Mouse (Mus musculus): Measurements from ENCODE around the gene Nfkbia. TPM values are rescaled to one million over a fixed set of nuclear protein-coding genes. Genes with fewer than 3 reads are reported as not detected.
A peak's percentile ranks its signal among the peaks of the same experiment; 100 is the strongest.

The Nfkbia gene
- polyA plus RNA-seq, 1 experiment from 2014 or later, result 131 TPM

DNA sequence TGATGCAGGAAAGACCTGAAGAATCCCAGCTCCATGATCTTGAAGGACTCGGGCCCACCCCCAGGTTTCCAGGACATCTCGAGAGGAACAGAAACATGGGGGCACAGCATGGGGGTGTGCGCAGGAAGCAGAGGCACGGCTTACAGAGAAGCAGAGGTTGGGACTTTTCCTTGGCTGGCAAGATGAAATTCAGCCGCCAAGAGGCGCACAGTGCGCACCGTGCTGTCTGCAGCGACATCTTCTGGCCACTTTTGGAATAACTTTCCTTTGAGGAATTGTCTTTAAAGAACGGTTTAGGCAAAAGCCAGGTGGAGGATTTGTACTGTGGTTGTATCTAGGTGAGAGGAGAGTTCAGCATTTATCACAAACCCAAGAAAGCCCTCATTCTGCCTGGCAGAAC lies 6.6 kb upstream of the Nfkbia start:
- Histone ChIP-seq H3K4me1 (peaks cover 13% of the 10 kb centered on the region), H3K27me3 (no peaks in the 10 kb centered on the region), H3K4me2 (replicated peaks) (peak overlapping the region; percentile 38), H3K9ac (no peak overlapping the region), H3K4me3 (no peak overlapping the region), H3K27ac (no peak overlapping the region), H3K9me3 (no peaks in the 10 kb centered on the region), H3K36me3 (no peaks in the 10 kb centered on the region)
- peak; percentile 79 for ATAC-seq (ENCODE audit: low FRiP score, low read depth)
- under 1% methylated on average over 10 of the region's 10 CpGs for WGBS

DNA sequence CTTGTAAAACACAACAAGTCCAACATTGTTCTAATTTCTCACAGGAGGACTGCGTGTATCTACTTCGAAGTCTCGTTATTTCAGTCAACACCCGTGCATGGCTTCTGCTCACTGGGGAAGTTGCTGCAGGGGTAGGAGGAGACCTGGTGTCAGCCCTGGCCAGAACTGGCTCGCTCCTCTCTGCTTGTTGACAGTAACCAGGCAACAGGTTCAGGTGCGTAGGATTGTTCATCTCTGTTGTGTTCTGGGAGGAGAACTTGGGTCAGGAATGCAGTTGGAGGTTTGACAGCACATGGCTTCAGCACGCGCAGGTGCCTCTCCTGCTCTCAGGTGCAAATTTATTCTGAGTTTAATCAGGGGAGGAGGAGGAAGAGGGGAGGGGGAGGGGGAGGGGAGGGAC lies 5.3 kb upstream of the Nfkbia start:
- H3K4me1 ChIP-seq, result peaks cover 25% of the 10 kb centered on the region
- no peak overlapping the region for H3K9ac ChIP-seq
- H3K4me3 ChIP-seq, result no peak overlapping the region
- no peaks in the 10 kb centered on the region for H3K9me3 ChIP-seq
- 49% methylated on average over 8 of the region's 8 CpGs for WGBS
- no peaks in the 10 kb centered on the region for H3K27me3 ChIP-seq
- no peak overlapping the region for H3K27ac ChIP-seq
- H3K36me3 ChIP-seq, result no peaks in the 10 kb centered on the region
- no peak for ATAC-seq (ENCODE audit: low FRiP score, low read depth)
- H3K4me2 ChIP-seq (replicated peaks), result no peak overlapping the region

DNA sequence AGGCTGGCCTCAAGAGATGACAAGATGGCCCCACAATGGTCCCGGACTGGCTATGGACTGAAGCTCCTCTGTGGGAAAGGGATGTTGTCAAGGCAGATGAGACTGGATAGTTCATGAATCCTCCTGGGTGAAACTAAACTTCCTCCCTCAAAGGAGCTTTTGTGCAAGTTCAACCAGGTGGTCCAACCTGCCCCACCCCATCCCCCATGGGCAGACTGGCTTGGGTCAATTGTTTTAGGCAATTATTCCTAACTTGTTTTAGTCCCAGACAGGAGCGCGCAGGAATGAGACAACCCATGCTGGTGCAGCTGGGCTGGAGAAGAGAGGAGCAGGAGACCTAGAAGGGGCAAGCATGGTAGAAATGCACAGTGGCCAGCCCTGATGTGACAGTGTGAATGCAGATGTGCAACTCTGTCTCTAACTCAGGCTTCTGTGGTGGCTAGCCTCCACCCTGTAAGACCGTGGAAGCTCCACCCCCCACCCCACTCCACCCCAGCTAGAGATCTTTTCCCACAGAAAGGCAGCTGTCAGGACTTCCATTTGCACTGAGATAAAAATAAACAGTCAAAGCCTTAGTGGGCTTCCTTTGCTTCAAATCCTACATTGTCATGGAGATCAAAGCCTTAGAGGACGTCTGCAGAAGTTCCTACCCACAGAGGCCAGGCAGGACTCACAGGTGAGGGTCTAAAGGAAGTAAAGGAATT lies 3.6 kb upstream of the Nfkbia start:
- no peak overlapping the region for H3K9ac ChIP-seq
- H3K36me3 ChIP-seq, result peaks cover 2% of the 10 kb centered on the region
- no peak overlapping the region for H3K4me3 ChIP-seq
- H3K27me3 ChIP-seq, result no peaks in the 10 kb centered on the region
- no peak for ATAC-seq (ENCODE audit: low FRiP score, low read depth)
- WGBS, result 72% methylated on average over 5 of the region's 5 CpGs
- H3K9me3 ChIP-seq, result no peaks in the 10 kb centered on the region
- H3K4me1 ChIP-seq, result peaks cover 30% of the 10 kb centered on the region
- no peak overlapping the region for H3K4me2 ChIP-seq (replicated peaks)
- H3K27ac ChIP-seq, result no peak overlapping the region

DNA sequence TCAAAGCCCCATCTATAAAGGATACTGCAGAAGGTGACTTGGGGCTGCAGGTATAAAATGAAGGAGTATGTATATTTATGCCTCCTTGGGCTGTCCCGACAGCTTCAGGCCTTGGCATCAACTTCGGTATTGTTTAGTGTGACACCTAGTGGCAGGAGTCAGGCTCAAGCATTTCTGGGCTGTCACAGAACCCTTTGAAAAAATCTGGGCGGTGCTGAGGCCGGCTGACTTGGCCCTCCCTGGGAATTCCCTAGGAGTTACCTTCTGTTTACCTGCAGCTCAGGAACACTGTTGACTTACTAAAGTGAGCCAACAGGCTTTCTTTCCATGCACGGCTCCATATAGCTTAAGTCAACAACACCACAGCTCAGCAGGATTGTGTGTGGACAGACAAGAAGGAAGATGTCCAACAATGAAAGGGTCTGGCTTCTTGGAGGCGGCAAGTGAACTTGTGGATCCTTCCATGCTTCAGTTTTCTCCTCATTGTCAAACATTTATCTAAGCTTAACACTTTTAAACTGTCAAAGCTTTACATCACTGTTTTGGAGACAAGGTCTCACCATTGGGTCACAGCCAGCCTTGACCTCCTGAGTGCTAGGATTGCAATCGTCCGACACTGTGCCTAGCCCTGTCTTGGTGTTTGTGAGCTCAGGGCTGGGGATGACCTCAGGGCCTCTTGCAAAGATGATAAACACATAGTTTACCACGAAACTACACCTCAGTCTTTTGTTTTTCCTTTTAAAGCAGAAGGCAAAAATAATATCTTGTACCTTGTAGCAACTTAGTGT lies 2.9 kb upstream of the Nfkbia start:
- no peak overlapping the region for H3K4me3 ChIP-seq
- H3K27ac ChIP-seq, result no peak overlapping the region
- H3K9me3 ChIP-seq, result no peaks in the 10 kb centered on the region
- no peak for ATAC-seq (ENCODE audit: low FRiP score, low read depth)
- H3K4me2 ChIP-seq (replicated peaks), result no peak overlapping the region
- no peaks in the 10 kb centered on the region for H3K27me3 ChIP-seq
- H3K36me3 ChIP-seq, result peaks cover 10% of the 10 kb centered on the region
- H3K4me1 ChIP-seq, result peaks cover 38% of the 10 kb centered on the region
- WGBS, result 34% methylated on average over 9 of the region's 9 CpGs
- no peak overlapping the region for H3K9ac ChIP-seq

DNA sequence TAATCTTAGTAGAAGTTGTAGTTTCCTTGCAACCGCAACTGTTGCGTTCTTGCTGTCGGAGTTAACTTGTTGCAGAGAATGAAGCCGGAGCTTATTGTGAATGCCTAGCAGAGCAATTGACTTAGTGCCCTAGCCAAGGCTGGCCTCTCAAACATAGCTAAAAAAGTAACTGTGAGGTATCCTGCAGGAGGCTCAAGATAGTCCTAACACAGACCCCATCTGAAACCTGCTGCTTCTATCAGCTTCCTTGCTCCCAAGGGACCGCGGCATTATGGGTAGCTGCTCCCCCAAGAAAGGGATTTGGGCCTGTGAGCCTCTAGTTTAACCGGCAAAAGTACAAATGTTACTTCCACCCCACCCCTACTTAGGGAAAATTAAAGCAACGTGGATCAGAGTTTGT lies 934 bp upstream of the Nfkbia start:
- Histone ChIP-seq H3K27ac (peak overlapping the region; percentile 100), H3K4me2 (replicated peaks) (peak overlapping the region; percentile 86), H3K27me3 (no peaks in the 10 kb centered on the region), H3K4me3 (peak overlapping the region; percentile 90), H3K9me3 (no peaks in the 10 kb centered on the region), H3K9ac (peak overlapping the region; percentile 98), H3K36me3 (peaks cover 29% of the 10 kb centered on the region), H3K4me1 (peaks cover 51% of the 10 kb centered on the region)
- 32% methylated on average over 8 of the region's 8 CpGs for WGBS
- no peak for ATAC-seq (ENCODE audit: low FRiP score, low read depth)

DNA sequence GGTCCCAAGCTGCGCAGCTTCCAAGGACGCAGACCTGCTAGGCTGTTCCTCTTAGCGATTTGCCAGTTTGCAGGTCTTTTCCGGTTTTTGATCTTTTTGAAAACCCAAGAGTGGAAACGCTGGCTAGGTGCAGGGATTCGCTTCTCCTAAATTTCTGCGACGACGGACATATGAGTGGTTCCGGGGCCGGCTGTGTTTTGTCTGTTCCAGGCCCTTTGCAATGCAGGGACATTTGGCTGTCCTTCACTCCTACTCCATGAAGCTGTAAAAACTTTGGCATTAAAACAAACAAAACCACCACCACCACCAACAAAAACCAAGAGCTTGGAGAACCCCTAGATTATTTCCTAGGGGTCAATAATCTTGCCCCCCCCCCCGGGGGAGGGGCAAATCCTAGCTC lies 494 bp upstream of the Nfkbia start:
- H3K4me2 ChIP-seq (replicated peaks), result peak overlapping the region; percentile 86
- H3K9ac ChIP-seq, result peak overlapping the region; percentile 98
- peaks cover 33% of the 10 kb centered on the region for H3K36me3 ChIP-seq
- peak overlapping the region; percentile 90 for H3K4me3 ChIP-seq
- H3K9me3 ChIP-seq, result no peaks in the 10 kb centered on the region
- WGBS, result under 1% methylated on average over 12 of the region's 12 CpGs
- no peak for ATAC-seq (ENCODE audit: low FRiP score, low read depth)
- H3K27me3 ChIP-seq, result no peaks in the 10 kb centered on the region
- peak overlapping the region; percentile 100 for H3K27ac ChIP-seq
- peaks cover 51% of the 10 kb centered on the region for H3K4me1 ChIP-seq

DNA sequence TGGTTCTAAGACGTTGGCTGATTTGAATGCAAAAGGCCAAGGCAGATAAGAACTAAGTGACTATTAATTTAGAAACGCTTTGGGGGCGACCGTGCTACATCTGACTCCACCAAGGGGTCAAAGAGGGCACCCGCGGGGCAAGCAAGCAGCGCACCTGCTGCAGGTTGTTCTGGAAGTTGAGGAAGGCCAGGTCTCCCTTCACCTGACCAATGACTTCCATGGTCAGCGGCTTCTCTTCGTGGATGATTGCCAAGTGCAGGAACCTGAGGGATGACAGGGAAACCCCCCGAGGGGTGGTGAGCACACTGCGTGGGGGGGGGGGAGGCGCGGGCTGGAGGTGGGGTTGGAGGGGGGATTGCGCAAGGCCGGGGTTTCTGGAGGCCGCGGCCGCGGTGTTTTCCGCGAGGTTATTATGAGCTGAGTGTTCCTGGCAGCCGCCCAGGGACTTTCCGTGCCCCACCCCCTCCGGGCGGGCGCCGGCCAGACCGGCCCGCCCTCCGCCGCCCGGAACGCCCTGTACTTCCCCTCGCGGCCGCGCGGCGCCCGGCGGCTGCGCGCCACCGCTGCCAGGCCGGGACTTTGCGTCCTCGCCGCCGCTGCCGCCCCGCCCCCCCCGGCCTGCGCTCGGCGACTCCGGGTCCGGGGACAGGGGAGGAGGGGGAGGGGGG lies 797 bp downstream of the Nfkbia start:
- 1% methylated on average over 36 of the region's 57 CpGs for WGBS
- Histone ChIP-seq H3K36me3 (peaks cover 46% of the 10 kb centered on the region), H3K9ac (peak overlapping the region; percentile 98)

DNA sequence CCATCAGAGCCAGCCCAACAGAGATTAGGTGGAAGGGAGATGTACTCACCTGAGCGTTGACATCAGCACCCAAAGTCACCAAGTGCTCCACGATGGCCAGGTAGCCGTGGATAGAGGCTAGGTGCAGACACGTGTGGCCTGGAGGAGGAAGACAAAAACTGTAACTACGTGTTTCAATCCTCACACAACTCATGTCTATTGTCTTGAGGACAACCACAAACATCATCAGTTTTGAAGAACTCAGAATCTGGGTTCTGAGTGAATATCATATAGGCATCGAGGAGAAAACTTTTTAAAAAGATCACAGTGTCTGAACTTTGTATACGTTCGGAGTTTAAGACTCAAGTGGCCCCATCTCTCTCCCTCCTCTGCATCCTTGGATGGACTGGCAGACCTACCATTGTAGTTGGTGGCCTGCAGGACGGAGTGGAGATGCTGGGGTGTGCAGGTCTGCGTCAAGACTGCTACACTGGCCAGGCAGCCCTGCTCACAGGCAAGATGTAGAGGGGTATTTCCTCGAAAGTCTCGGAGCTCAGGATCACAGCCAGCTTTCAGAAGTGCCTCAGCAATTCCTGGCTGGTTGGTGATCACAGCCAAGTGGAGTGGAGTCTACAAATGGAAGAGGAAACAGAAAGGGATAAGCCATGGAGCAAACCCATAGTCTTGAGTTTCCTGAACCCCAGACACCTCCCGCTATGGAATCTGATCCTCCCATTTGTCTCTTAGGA lies 1.6 kb downstream of the Nfkbia start:
- Histone ChIP-seq H3K36me3 (peaks cover 54% of the 10 kb centered on the region), H3K4me2 (replicated peaks) (peak overlapping the region; percentile 86), H3K9me3 (no peaks in the 10 kb centered on the region), H3K27ac (peak overlapping the region; percentile 100; the same call in 1 of the 2 replicates), H3K9ac (peak overlapping the region; percentile 98), H3K4me1 (peaks cover 46% of the 10 kb centered on the region), H3K4me3 (peak overlapping the region; percentile 90), H3K27me3 (no peaks in the 10 kb centered on the region)
- ATAC-seq (ENCODE audit: low FRiP score, low read depth), result no peak
- 72% methylated on average over 13 of the region's 13 CpGs for WGBS

More for the DNA sequence above, 797 bp downstream of the Nfkbia start:
- peaks cover 46% of the 10 kb centered on the region for H3K4me1 ChIP-seq
- peak; percentile 82 for ATAC-seq (ENCODE audit: low FRiP score, low read depth)
- no peaks in the 10 kb centered on the region for H3K9me3 ChIP-seq
- peak overlapping the region; percentile 90 for H3K4me3 ChIP-seq
- peak overlapping the region; percentile 86 for H3K4me2 ChIP-seq (replicated peaks)
- H3K27ac ChIP-seq, result peak overlapping the region; percentile 100
- H3K27me3 ChIP-seq, result no peaks in the 10 kb centered on the region

DNA sequence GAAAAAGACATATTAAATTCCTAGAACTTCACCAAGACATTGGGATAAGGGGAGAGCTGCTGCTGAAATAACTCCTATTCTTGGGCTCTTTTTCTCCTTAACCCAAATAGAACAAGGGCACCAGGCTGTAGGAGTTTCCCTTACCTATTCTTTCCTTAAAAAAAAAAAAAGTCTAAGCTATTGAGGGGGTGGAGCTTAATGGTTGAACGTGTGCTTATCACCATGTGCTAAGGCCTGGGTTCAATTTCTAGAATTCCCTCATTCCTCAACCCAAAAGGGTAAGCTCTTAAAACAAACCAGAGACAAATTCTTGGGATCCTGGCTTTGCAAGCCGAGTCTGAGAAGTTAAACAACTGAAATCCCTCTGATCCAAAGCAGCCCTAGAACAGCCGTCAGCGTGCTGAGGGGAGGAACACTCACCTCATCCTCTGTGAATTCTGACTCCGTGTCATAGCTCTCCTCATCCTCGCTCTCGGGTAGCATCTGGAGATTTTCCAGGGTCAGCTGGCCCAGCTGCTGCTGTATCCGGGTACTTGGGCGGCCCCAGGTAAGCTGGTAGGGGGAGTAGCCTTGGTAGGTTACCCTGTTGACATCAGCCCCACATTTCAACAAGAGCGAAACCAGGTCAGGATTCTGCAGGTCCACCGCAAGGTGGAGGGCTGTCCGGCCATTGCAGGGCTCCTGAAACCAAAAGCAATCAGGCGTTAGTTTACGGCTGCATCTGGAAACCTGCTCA lies 2.3 kb downstream of the Nfkbia start:
- peaks cover 60% of the 10 kb centered on the region for H3K36me3 ChIP-seq
- WGBS, result 73% methylated on average over 14 of the region's 14 CpGs
- H3K9me3 ChIP-seq, result no peaks in the 10 kb centered on the region
- 0 out of 2 replicates have a peak overlapping the region, but pooled peaks have one; percentile 6 for H3K27ac ChIP-seq
- peak overlapping the region; percentile 86 for H3K4me2 ChIP-seq (replicated peaks)
- no peak for ATAC-seq (ENCODE audit: low FRiP score, low read depth)
- peak overlapping the region; percentile 90 for H3K4me3 ChIP-seq
- peaks cover 44% of the 10 kb centered on the region for H3K4me1 ChIP-seq
- H3K27me3 ChIP-seq, result no peaks in the 10 kb centered on the region
- peak overlapping the region; percentile 98; the same call in 1 of the 2 replicates for H3K9ac ChIP-seq

DNA sequence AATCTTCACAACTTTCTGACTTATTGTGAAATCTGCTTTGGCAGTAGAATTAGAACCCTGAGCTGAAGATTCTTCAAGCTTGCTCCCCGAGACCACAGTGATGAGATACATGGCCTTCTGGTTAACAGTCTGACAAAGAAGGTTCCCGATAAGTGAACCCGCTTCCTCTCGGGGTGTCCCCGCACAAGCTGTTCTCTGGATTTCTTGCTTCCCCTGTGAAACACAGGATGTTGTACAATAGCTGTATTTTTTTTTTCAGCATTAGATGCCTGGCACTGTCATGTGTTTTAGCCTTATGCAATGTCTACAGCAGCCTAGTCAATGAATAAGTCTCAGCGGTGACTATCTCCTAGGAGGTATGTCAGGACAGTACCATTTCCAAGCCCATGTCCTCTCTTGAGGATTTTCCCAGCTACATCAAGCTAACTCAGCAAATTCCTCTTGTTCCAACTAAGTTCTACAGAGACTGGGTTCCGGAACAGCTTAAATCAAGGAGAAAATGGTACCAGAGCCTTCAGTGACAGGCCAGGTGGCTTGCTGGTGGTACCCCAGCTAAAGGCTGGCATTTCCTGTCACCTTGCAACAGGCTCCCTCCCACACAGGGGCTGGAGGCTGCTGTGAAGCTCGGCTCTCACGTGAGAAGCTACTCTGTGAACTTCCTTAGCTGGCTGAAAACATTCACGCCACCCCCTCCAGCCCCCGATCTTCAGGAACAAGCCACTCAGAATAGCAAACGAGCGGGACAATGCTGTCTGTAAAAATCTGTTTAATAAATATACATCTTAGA lies 3.6 kb downstream of the Nfkbia start:
- Histone ChIP-seq H3K4me2 (replicated peaks) (peak overlapping the region; percentile 25; the same call in 1 of the 2 replicates), H3K27me3 (no peaks in the 10 kb centered on the region), H3K4me1 (peaks cover 47% of the 10 kb centered on the region), H3K4me3 (no peak overlapping the region), H3K36me3 (peaks cover 64% of the 10 kb centered on the region), H3K9ac (no peak overlapping the region), H3K27ac (no peak overlapping the region), H3K9me3 (no peaks in the 10 kb centered on the region)
- WGBS, result 85% methylated on average over 13 of the region's 13 CpGs
- ATAC-seq (ENCODE audit: low FRiP score, low read depth), result no peak
